Mouse (Mus musculus) MEL (cell line): ENCODE results near the gene Ager. TPM values are rescaled to one million over a fixed set of nuclear protein-coding genes. Genes with fewer than 3 reads are reported as not detected.

Source experiments
- DNase-seq: peaks from one replicate; pipeline ENCODE4 v3.0.0; 2011; ENCODE audit warnings: low read depth, low spot score
- H3K27ac ChIP-seq: 2 replicates; pipeline ENCODE4 v1.5.1; 2012; ENCODE audit warnings: low read depth, mild to moderate bottlenecking, control low read depth, low read length, moderate library complexity; ENCODE audit not compliant: control insufficient read depth
- H3K27me3 ChIP-seq, 2 experiments: fragments of 150-350 bp in 1 of 2; sonication (generic) in 1 of 2; 2 replicates each; pipeline ENCODE4 v1.6.1; 2012; ENCODE audit warnings: low read length in 2 of 2, mild to moderate bottlenecking in 2 of 2, improper control_type of control experiment in 1 of 2, moderate library complexity in 1 of 2; ENCODE audit not compliant: insufficient read depth in 2 of 2, control insufficient read depth in 1 of 2
- H3K36me3 ChIP-seq, 2 experiments: 2 replicates each; pipeline ENCODE4 v1.6.1; 2012 to 2014; ENCODE audit warnings: low read length in 2 of 2, improper control_type of control experiment in 1 of 2, inconsistent platforms in 1 of 2, mild to moderate bottlenecking in 1 of 2; ENCODE audit not compliant: insufficient read depth in 2 of 2, control insufficient read depth in 1 of 2
- H3K4me1 ChIP-seq, 2 experiments: fragments of 150-350 bp in 1 of 2; sonication (generic) in 1 of 2; 2 replicates each; pipeline ENCODE4 v1.6.1; 2012; ENCODE audit warnings: low read length in 2 of 2, improper control_type of control experiment in 1 of 2, mild to moderate bottlenecking in 1 of 2; ENCODE audit not compliant: insufficient read depth in 2 of 2, control insufficient read depth in 1 of 2
- H3K4me3 ChIP-seq, 2 experiments: fragments of 150-350 bp in 1 of 2; sonication (generic) in 1 of 2; 2 replicates each; pipeline ENCODE4 v1.5.1; 2012; ENCODE audit warnings: low read depth in 2 of 2, low read length in 2 of 2, mild to moderate bottlenecking in 2 of 2, moderate library complexity in 2 of 2, control low read depth in 1 of 2, improper control_type of control experiment in 1 of 2; ENCODE audit not compliant: control insufficient read depth in 1 of 2, insufficient read depth in 1 of 2
- H3K79me2 ChIP-seq: 2 replicates; pipeline ENCODE4 v1.6.1; 2012; ENCODE audit warnings: mild to moderate bottlenecking, low read length, moderate library complexity; ENCODE audit not compliant: control insufficient read depth, poor library complexity, insufficient read depth
- H3K9ac ChIP-seq: 2 replicates; pipeline ENCODE4 v1.6.1; 2012; ENCODE audit warnings: low read depth, mild to moderate bottlenecking, control low read depth, low read length, moderate library complexity; ENCODE audit not compliant: control insufficient read depth, poor library complexity, severe bottlenecking
- H3K9me3 ChIP-seq: fragments of 150-350 bp; sonication (generic); replicated peaks from 2 replicates; pipeline ENCODE4 v1.6.1; 2012; ENCODE audit warnings: mild to moderate bottlenecking, low read length, improper control_type of control experiment, moderate library complexity; ENCODE audit not compliant: insufficient read depth
- E2F4 ChIP-seq: IDR thresholded peaks from 2 replicates; pipeline ENCODE4 v1.6.1; 2011; ENCODE audit warnings: low read depth, low read length, improper control_type of control experiment, borderline replicate concordance
- ELF1 ChIP-seq: IDR thresholded peaks from 2 replicates; pipeline ENCODE4 v1.6.1; 2014; ENCODE audit warnings: low read depth, mild to moderate bottlenecking, inconsistent platforms, low read length, improper control_type of control experiment, moderate library complexity
- GABPA ChIP-seq: IDR thresholded peaks from 2 replicates; pipeline ENCODE4 v1.6.1; 2012; ENCODE audit warnings: low read depth, mild to moderate bottlenecking, inconsistent platforms, low read length, improper control_type of control experiment, moderate library complexity
- GATA1 ChIP-seq: IDR thresholded peaks from 2 replicates; pipeline ENCODE4 v1.6.1; 2011; ENCODE audit warnings: low read depth, low read length, improper control_type of control experiment
- JUND ChIP-seq: IDR thresholded peaks from 2 replicates; pipeline ENCODE4 v1.6.1; 2011; ENCODE audit warnings: low read depth, mild to moderate bottlenecking, improper control_type of control experiment, low read length
- MAFK ChIP-seq: IDR thresholded peaks from 2 replicates; pipeline ENCODE4 v1.6.1; 2011; ENCODE audit warnings: low read depth, mild to moderate bottlenecking, low read length, improper control_type of control experiment, borderline replicate concordance
- MAX ChIP-seq: IDR thresholded peaks from 2 replicates; pipeline ENCODE4 v1.6.1; 2011; ENCODE audit warnings: low read length, improper control_type of control experiment
- MEF2A ChIP-seq: IDR thresholded peaks from 2 replicates; pipeline ENCODE4 v1.6.1; 2014; ENCODE audit warnings: low read depth, mild to moderate bottlenecking, inconsistent platforms, low read length, improper control_type of control experiment; ENCODE audit not compliant: poor library complexity, insufficient replicate concordance, severe bottlenecking; ENCODE audit errors: extremely low read depth
- MXI1 ChIP-seq: IDR thresholded peaks from 2 replicates; pipeline ENCODE4 v1.6.1; 2011; ENCODE audit warnings: mild to moderate bottlenecking, low read depth, low read length, improper control_type of control experiment
- POLR2A ChIP-seq, 2 experiments: IDR thresholded peaks; 2 replicates each; pipeline ENCODE4 v1.6.1; 2011 to 2012; ENCODE audit warnings: low read length in 2 of 2, mild to moderate bottlenecking in 2 of 2, control low read depth in 1 of 2, improper control_type of control experiment in 1 of 2, low read depth in 1 of 2, moderate library complexity in 1 of 2; ENCODE audit not compliant: control insufficient read depth in 1 of 2, insufficient read depth in 1 of 2, poor library complexity in 1 of 2
- POLR2AphosphoS5 ChIP-seq: IDR thresholded peaks from 2 replicates; pipeline ENCODE4 v1.6.1; 2012; ENCODE audit warnings: low read depth, borderline replicate concordance, mild to moderate bottlenecking, inconsistent platforms, low read length, moderate library complexity, mixed read lengths
- RAD21 ChIP-seq: IDR thresholded peaks from 2 replicates; pipeline ENCODE4 v1.6.1; 2011; ENCODE audit warnings: mild to moderate bottlenecking, low read depth, low read length, improper control_type of control experiment
- RCOR1 ChIP-seq: IDR thresholded peaks from 2 replicates; pipeline ENCODE4 v1.6.1; 2012; ENCODE audit warnings: low read depth, mild to moderate bottlenecking, inconsistent platforms, low read length, improper control_type of control experiment
- SIN3A ChIP-seq: IDR thresholded peaks from 2 replicates; pipeline ENCODE4 v1.6.1; 2012; ENCODE audit warnings: low read length, improper control_type of control experiment, inconsistent platforms
- SMC3 ChIP-seq: IDR thresholded peaks from 2 replicates; pipeline ENCODE4 v1.6.1; 2011; ENCODE audit warnings: low read depth, low read length, improper control_type of control experiment
- TBP ChIP-seq: IDR thresholded peaks from 2 replicates; pipeline ENCODE4 v1.8.0; 2011; ENCODE audit warnings: low read depth, low read length, improper control_type of control experiment
- USF1 ChIP-seq: IDR thresholded peaks from 2 replicates; pipeline ENCODE4 v1.6.1; 2014; ENCODE audit warnings: low read depth, mild to moderate bottlenecking, inconsistent platforms, low read length, improper control_type of control experiment, moderate library complexity
- USF2 ChIP-seq, 2 experiments: IDR thresholded peaks; 2 replicates each; pipeline ENCODE4 v1.6.1; 2011 to 2012; ENCODE audit warnings: improper control_type of control experiment in 2 of 2, low read length in 2 of 2, borderline replicate concordance in 1 of 2, inconsistent platforms in 1 of 2, low read depth in 1 of 2, mild to moderate bottlenecking in 1 of 2; ENCODE audit not compliant: insufficient read depth in 1 of 2
- ZC3H11A ChIP-seq: IDR thresholded peaks from 2 replicates; pipeline ENCODE4 v1.6.1; 2012; ENCODE audit warnings: low read depth, mild to moderate bottlenecking, inconsistent platforms, low read length, improper control_type of control experiment
- ZMIZ1 ChIP-seq: IDR thresholded peaks from 2 replicates; pipeline ENCODE4 v1.6.1; 2012; ENCODE audit warnings: low read depth, mild to moderate bottlenecking, inconsistent platforms, low read length, improper control_type of control experiment, moderate library complexity
- polyA plus RNA-seq, 2 experiments: library from polyadenylated mRNA; stranded (reverse) in 1 of 2; unstranded in 1 of 2; fragments of >175 nt in 1 of 2; fragments of >200 nt in 1 of 2; gene quantifications; 2 replicates each; pipeline versions ENCODE4 v1.2.1 to v1.2.4; 2012; ENCODE audit warnings: low replicate concordance in 2 of 2, low read depth in 1 of 2; ENCODE audit not compliant: insufficient read length in 2 of 2, insufficient read depth in 1 of 2, missing spikeins in 1 of 2
- total RNA-seq: library from RNA; depleted of rRNA; stranded (reverse); fragments of 300-350 nt; gene quantifications from 2 replicates; pipeline ENCODE4 v1.2.3, GENCODE M21; 2012

The Ager gene
- total and polyA plus RNA-seq, 3 experiments: 0.27 to 3.7 TPM; not detected in 1

DNA sequence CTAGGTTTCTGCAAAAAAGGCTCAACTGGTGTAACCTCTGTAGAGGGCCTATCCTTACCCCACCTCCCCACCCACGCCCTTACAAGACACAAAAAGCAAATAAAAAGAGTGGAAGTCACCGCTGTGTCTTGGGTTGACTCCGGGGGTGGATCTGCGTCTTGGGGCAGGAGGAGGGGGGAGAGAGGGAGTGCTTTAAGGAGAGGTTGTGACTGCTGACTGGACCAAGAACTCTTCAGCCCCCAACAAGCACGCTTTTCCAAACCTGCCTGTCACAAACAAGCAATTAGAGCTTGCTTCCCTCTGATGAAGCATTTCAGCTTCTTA, 30.9 kb downstream of the Ager start:
- no peaks in the 10 kb centered on the region; a peak in 1 of 4 replicates for H3K27me3 ChIP-seq
- peaks cover 0 to 26% of the 10 kb centered on the region in 2 experiments; a peak in 3 of 4 replicates for H3K4me1 ChIP-seq

DNA sequence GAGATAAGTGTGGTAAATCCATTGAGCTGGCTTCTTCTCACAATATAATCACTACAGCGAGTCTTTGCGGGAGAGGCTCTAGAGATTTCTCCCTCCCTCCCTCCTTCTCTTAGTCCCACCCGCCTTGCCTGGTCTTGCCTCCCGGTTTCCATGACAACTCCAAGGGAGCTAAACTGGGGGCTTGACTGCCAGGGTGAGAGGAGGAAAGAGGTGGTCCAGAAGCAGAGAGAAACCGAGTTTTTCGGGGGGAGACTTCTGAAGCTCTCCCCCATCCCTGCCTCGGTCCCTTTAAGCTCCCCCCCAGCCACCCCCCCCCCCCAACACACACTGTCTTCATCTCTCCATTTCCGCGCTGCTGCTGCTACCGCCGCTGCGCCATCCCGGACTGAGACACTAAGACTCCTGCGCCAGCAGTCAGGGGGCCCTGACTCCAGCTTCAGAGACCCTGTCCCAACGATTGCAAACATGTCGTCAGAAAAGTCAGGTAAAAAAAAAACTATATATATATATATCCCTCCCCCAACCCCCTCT, 31.6 kb downstream of the Ager start, which contains the start of gene Prrt1:
Gene Prrt1 (plus strand): TSS at position 313 of the 531 bp plus-strand sequence.
- peak within 1 kb of the TSS; percentile 61 to 91 for H3K4me3 ChIP-seq
- H3K4me1 ChIP-seq: peaks cover 0 to 26% of the 10 kb centered on the region in 2 experiments; a peak in 3 of 4 replicates
- no peak for TF ChIP-seq MEF2A
- peak; percentile 36; the same call in 1 of the 2 replicates for TF ChIP-seq RCOR1
- peaks cover 16% of the 10 kb centered on the region for H3K79me2 ChIP-seq
- DNase-seq: no peak
- peak within 1 kb of the TSS; percentile 94 for H3K27ac ChIP-seq
- H3K9me3 ChIP-seq: no peaks in the 10 kb centered on the region
- no peaks in the 10 kb centered on the region; a peak in 1 of 4 replicates for H3K27me3 ChIP-seq
- H3K9ac ChIP-seq: peak within 1 kb of the TSS; percentile 90
- H3K36me3 ChIP-seq: peaks cover 0 to 11% of the 10 kb centered on the region in 2 experiments; a peak in 2 of 4 replicates

More for the DNA sequence above, 30.9 kb downstream of the Ager start:
- no peak for TF ChIP-seq MAFK
- H3K4me3 ChIP-seq: peak overlapping the region; percentile 61 to 91
- H3K79me2 ChIP-seq: peaks cover 16% of the 10 kb centered on the region
- peaks cover 0 to 11% of the 10 kb centered on the region in 2 experiments; a peak in 3 of 4 replicates for H3K36me3 ChIP-seq
- H3K9me3 ChIP-seq: no peaks in the 10 kb centered on the region
- H3K9ac ChIP-seq: peak overlapping the region; percentile 90
- H3K27ac ChIP-seq: no peak overlapping the region
- peak; percentile 57 for DNase-seq

DNA sequence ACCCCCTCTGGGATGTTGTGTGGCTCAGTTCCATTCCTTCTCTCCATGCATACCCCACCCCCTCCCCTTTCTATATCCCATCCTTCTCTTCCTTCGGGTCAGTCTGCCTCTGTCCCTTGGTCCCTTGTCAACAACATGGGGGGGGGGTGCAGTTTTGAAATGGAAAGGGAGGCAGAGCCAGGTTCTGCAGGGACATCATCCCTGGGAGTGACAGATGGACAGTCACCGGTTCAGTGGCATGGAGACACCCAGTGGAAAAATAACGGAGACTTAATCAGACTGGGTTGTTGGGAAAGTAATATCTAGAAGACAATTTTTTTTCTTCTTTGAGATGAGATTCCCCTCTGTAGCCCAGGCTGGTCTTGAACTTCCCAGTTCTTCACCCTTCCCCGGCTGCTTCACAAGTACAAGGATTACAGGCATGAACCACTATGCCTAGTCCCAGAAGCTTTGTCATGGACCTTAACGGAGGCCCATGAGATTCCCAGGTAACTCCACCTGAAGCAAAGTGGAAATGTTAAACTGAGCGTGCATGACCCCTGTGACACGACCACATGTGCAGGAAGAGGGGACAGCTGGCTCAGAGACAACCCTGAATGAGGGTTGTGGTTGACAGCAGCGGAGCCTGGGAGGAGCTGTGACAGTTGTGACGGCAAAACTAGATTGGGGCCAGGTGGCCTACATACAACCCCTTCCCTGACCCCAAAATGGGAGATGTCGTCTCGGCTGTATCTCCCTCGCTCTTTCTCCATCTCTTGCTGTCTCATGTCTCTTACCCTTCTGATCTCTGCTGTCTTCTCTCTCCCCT, 32.3 kb downstream of the Ager start:
- H3K36me3 ChIP-seq: peaks cover 0 to 11% of the 10 kb centered on the region in 2 experiments; a peak in 2 of 4 replicates
- no peak overlapping the region for H3K9ac ChIP-seq
- H3K4me3 ChIP-seq: no peak overlapping the region
- no peak for TF ChIP-seq ZMIZ1
- TF ChIP-seq POLR2AphosphoS5: no peak
- no peak for TF ChIP-seq USF2 (IDR thresholded peaks at IDR 0.05; ENCODE audit: borderline replicate concordance in 1 of 2, insufficient read depth in 1 of 2, low read depth in 1 of 2, low read length in 2 of 2)
- TF ChIP-seq ZC3H11A: no peak
- TF ChIP-seq MXI1: no peak
- TF ChIP-seq ELF1: no peak
- TF ChIP-seq MAX: no peak
- no peak for TF ChIP-seq E2F4
- TF ChIP-seq GATA1: no peak
- TF ChIP-seq SIN3A: no peak
- no peak for TF ChIP-seq POLR2A (IDR thresholded peaks at IDR 0.05; ENCODE audit: control insufficient read depth in 1 of 2, insufficient read depth in 1 of 2, low read depth in 1 of 2, low read length in 2 of 2, poor library complexity in 1 of 2)
- no peak for TF ChIP-seq MAFK
- no peak for TF ChIP-seq GABPA
- no peak for TF ChIP-seq SMC3
- no peak for TF ChIP-seq RAD21
- TF ChIP-seq JUND: no peak
- TF ChIP-seq TBP: no peak
- no peak for TF ChIP-seq USF1
- H3K79me2 ChIP-seq: peaks cover 16% of the 10 kb centered on the region
- H3K4me1 ChIP-seq: peaks cover 0 to 26% of the 10 kb centered on the region in 2 experiments; a peak in 3 of 4 replicates
- no peaks in the 10 kb centered on the region; a peak in 1 of 4 replicates for H3K27me3 ChIP-seq
- H3K9me3 ChIP-seq: no peaks in the 10 kb centered on the region
- no peak for DNase-seq
- no peak overlapping the region for H3K27ac ChIP-seq
